Mouse (Mus musculus) adrenal gland, postnatal 0 days (tissue): Measurements from ENCODE around the gene Slc11a2. TPM values are rescaled to one million over a fixed set of nuclear protein-coding genes. Genes with fewer than 3 reads are reported as not detected.

Experiments used
- polyA plus RNA-seq: library from polyadenylated mRNA; unstranded; fragments of >200 nt; fragmentation: Nextera tagmentation; extraction: Ambion mirVana; gene quantifications from 2 replicates; pipeline ENCODE4 v1.2.1, GENCODE M21; 2015

Slc11a2 gene
- polyA plus RNA-seq, result 10.7 and 27.5 TPM in 2 replicates

DNA sequence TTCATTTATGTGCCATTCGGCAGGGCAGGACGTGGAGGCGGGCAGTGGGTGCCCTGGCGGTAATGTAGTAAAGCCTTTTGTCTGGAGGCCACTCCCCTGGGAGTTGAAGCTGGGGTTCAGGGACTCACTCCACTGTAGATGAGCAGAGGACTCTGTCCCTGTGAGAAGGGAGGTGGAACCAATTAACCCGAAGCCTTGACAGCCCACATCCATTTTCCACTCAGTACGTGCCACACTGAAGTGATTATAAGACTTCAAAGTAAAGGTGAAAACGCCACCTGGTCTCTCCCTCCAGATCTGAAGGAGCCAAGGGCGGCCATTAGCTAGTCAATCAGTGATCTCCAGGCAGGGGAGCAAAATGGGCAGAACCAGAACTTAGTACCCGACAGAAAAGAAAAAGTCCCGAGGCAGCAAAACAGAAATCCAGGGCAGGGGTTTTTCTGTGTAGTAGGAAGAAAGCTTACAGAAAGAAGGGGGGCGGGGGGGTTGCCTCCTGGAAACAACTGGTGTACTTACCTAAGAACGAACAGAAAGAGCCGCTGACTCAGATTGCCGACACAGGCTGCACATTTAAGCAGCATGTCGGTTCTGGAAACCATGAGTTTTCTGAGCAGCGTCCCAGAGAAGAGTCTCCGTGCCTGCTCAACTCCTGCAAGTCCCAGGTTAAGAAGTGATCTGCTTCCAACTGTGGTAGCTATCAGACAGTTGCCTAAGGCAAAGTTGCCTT lies at the start of gene Slc11a2:
Slc11a2 (minus strand) TSS at position 677 of the 727 bp plus-strand sequence.

DNA sequence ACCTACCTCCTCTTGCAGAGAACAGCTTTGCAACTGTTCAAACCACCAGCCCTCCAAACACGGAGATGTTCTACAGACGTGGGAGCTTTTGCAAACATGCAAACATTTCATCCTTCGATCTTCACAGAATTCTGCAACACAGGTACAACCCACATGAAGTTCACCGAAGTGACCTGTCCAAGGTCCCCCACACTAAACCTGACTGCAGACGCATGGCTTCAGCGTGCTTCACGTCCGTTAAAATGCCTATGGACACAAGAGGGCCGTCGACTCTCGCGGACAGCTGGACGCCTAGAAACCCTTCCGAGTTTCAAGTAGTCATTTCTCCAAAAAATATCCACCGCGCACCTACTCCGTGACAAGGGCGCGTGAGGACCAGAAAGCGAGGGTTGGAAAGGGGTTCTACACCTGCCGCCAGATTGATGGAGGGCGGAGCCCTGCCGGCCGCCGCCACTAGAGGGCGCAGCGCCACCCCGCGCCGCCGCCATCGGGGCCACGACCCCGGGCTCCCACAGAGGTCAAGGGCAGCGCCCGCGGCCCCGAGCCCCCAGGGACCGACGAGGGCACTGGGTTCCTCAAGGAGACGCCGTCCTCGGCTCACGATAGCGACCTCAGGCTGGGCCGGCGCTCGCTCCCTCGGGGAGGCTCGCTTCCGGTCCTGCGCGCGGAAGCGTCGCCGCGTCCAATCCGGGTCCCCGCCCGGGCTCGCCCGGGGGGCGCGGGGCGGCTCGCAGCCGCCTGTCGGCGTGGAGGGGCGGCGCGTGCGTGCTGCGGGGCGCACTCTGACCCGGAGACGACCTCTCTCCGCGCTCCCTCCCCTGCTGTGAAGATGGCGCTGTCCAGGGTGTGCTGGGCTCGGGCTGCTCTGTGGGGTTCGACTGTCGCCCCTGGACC lies 43.7 kb upstream of the Slc11a2 start, which contains the start of gene Letmd1:
Letmd1 (plus strand) TSS at position 729 of the 894 bp plus-strand sequence.

DNA sequence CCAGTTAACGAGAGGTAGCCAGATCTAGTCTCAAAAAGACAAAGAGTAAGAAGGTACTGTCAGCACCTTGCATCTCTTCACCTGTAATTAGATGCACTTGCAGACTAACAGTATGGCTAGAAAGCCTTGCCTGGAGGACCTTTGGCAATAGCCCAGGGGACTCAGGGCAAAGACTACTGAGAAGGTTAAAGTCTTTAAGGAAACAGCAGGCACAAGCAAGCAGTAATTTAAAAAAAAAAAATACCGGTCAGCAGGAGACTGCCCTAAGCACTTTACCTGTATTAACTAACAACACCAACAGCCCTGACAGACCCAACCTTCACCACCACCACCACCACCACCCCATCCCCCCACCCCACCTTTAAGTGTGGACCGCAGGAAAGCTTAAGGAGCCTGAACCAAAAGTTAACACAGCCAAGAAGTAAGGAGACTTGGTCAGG lies 3.1 kb downstream of the Slc11a2 start, which contains the start of gene Gm5475:
Gm5475 (plus strand) TSS at position 390 of the 440 bp plus-strand sequence.

DNA sequence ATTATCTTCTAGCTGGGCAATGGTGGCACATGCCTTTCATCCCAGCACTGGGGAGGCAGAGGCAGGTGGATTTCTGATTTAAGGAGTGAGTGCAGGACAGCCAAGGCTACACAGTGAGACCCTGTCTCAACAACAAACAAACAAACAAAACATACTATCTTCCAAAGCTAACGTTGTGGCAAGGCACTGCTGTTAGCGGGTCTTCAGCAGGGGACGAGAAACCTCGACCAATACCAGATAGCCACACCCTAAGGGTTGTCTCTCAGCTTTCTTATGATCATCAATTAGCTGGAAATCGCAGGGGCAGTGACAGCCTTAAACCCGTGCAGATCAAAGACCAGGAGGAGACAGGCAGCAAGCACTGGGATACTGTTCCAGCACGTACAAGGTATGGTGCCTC lies 60.6 kb downstream of the Slc11a2 start, which contains the start of gene Higd1c:
Higd1c (plus strand) TSS at position 301 of the 400 bp plus-strand sequence.

DNA sequence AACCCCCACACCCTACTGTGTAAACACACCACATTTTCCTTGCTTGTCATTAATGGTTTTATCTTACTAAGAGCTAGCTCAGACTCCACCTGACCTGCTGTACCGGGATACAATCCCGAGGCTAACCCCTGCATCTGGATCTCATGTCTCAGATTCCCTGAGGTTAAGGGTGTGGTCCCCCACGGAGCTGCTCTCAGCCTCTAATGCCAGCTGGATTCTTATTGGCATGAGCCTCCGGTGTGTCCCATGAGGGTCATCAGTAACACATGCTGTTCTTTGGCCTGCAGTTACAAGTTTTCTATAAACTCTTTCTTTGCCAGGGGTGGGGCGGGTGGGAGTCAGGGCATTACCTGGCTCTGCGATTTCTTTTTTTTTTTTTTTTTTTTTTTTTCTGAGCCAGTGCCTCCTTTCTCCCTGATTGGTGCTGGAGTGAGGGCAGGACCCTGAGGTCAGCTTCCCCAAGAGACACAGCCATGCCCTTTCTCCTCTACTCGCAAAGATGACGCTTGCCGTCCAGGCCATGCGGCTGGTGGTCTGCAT lies 72.1 kb downstream of the Slc11a2 start, which contains the start of the genes Methig1 and Mettl7a2:
Methig1 (plus strand) TSS at position 439 of the 540 bp plus-strand sequence.
Mettl7a2 (plus strand) TSS at position 490 of the 540 bp plus-strand sequence.

Other genes starting within 250 kb of the Slc11a2 start
- 27.7 and 47.7 TPM in 2 replicates for gene Atf1, start 197.3 kb downstream of the Slc11a2 start, polyA plus RNA-seq
- gene Tmprss12, start 144.2 kb downstream of the Slc11a2 start, polyA plus RNA-seq, result not detected in 2 replicates
- 11.7 and 12.6 TPM in 2 replicates for gene Mettl7a1, start 120.9 kb downstream of the Slc11a2 start, polyA plus RNA-seq
- gene Mettl7a3, start 90.1 kb downstream of the Slc11a2 start, polyA plus RNA-seq, result 0.29 and 0.30 TPM in 2 replicates
- 2.6 and 10.2 TPM in 2 replicates for gene Methig1, start 71.9 kb downstream of the Slc11a2 start, polyA plus RNA-seq
- not detected in 2 replicates for gene Mettl7a2, start 71.9 kb downstream of the Slc11a2 start, polyA plus RNA-seq
- 2.4 and 11.4 TPM in 2 replicates for gene Higd1c, start 60.5 kb downstream of the Slc11a2 start, polyA plus RNA-seq
- 0.11 and 0.28 TPM in 2 replicates for gene Gm5475, start 2.9 kb downstream of the Slc11a2 start, polyA plus RNA-seq
- 20.8 and 30.3 TPM in 2 replicates for gene Letmd1, start 44.0 kb upstream of the Slc11a2 start, polyA plus RNA-seq
- 6.5 and 7.3 TPM in 2 replicates for gene Csrnp2, start 70.4 kb upstream of the Slc11a2 start, polyA plus RNA-seq
- 12.6 and 17.6 TPM in 2 replicates for gene Tfcp2, start 126.9 kb upstream of the Slc11a2 start, polyA plus RNA-seq
- 4.7 and 5.1 TPM in 2 replicates for gene Pou6f1, start 174.9 kb upstream of the Slc11a2 start, polyA plus RNA-seq
- gene Dazap2, start 190.3 kb upstream of the Slc11a2 start, polyA plus RNA-seq, result 220 and 328 TPM in 2 replicates
- gene Smagp, start 211.9 kb upstream of the Slc11a2 start, polyA plus RNA-seq, result 18.1 and 22.9 TPM in 2 replicates
- 3.8 and 4.0 TPM in 2 replicates for gene Bin2, start 244.5 kb upstream of the Slc11a2 start, polyA plus RNA-seq